Mouse (Mus musculus) megakaryocyte, embryonic 14.5 days (primary cell): ENCODE measurements at regions not wholly inside any gene's neighbourhood (a gene's known extent, or its start where the extent isn't known, plus 50 kb on each side); places are given as distances from the start of the nearest gene placed in this dataset.

ENCODE experiments used
- FLI1 ChIP-seq: IDR thresholded peaks from 2 replicates; pipeline ENCODE4 v1.6.1; 2012; ENCODE audit warnings: low read length, inconsistent platforms, mixed read lengths
- GATA1 ChIP-seq: IDR thresholded peaks from 3 replicates; pipeline ENCODE4 v1.6.1; 2012; ENCODE audit warnings: mixed read lengths, low read length, inconsistent platforms, borderline replicate concordance

DNA sequence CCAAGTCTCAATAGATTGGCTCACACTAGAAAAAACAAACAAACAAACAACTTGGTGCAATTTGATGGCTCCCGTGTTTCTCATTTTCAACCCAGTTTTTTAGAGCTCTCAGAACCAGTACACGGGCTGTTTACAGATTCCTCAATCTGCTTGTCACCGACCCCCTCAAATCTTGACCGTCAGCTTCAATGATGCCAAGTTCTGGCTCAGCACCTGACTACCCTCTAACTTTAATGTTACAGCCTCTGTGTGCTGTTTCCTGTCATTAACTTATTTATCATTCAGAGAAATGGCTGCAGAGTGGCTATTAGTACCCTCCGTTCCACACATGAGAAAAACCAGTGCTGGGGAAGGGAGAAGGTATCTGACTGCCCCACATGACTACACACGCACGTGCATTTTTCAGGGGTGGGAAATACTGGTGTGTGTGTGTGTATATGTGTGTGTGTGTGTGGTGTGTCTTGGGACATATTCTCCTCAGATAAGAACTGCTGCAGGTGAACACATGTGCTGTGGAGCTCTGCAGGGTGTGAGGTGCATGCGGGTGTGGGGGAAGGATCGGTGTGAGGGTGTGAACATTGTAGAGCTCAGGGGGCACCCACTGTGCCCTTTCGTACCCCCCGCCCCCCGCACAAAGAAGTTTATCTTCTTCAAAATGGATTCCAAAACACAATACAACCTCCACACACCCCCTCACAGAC, 83.6 kb upstream of the Lgalsl start:
- TF ChIP-seq FLI1 (no peak), GATA1 (no peak)
